Mouse (Mus musculus) T-helper 17 cell (primary cell): ENCODE measurements around the gene Coq7.

Source experiments
- in situ Hi-C, 2 experiments: fragments of 300-600 bp; cut with MboI, MseI; formaldehyde crosslinking; loops; 1 replicate in 1 of 2; 2 replicates in 1 of 2; pipeline ENCODE4 v1.15.1; 2025; ENCODE audit warnings: high pct_unique_total_duplicates in 2 of 2

Coq7 gene

DNA sequence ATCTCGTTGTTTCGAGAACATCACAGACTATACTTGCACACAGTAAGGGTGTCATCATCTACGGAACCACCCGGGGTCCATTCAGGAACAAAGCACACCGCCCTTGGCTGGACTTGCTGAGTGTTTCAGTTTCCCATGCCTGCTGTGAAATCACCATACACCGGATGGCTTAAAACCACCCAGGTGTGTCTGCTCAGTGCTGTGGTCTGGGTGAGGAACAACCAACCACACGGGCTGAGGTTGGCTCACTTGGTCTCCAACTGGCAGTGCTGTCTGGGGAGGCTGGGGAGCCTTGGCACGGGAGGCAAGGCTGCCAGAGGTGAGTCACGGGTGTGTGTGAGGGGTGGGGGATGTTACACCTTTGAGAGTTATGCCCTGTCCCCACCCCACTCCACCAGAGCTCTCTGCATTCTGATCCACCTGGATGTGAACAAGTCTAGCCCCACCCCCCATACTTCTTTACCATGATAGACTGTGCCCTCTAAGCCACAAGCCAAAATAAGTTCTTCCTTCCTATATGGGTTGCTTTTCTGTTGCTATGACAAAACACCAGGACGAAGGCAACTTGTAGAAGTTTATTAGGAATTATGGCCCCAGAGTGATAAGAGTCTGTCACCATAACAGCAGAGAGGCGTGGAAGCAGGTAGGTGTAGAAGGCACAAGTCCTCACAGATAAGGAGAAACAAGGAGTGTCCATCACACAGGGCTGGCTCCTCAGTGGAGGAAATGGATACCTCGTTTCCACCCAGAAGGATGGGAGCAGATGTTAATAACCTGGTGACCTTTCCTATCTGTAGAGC lies 34.0 kb downstream of the Coq7 start:
- in situ Hi-C loops = no loop called here

GRCm38 (mm10) chr7:118494892-118495579 lies 38.1 kb downstream of the Coq7 start:
- in situ Hi-C loops = no loop called here

DNA sequence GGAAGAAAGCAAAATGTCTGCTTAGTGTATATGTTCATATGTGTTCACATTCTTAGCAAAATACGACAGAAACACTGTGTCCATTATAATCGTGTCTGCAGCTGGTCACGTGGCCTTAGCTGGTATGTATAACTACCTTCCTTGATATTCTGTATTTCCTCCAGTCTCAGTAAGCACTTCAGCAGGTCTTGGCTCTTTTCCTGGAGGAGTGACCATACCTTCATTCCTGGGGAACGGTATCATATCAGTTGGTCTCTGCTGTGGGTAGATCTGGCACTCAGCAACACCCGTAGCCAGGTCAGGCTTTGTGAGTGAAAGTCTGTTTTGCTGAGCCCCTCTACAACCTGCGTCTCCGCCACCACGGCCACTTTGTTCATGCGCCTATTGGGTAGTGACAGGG lies 39.3 kb downstream of the Coq7 start:
- in situ Hi-C loops = no loop called here

GRCm38 (mm10) chr7:118491431-118492147 lies 41.6 kb downstream of the Coq7 start, which contains the start of gene Itpripl2:
Gene Itpripl2, minus strand, starts transcription at chr7:118491975.
- in situ Hi-C loops = no loop called here

GRCm38 (mm10) chr7:118490666-118491430 lies 42.3 kb downstream of the Coq7 start:
- in situ Hi-C loops = no loop called here

- in situ Hi-C loops = no loop called here
Measured at GRCm38 (mm10) chr7:118489706-118490665, 43.2 kb downstream of the Coq7 start.

DNA sequence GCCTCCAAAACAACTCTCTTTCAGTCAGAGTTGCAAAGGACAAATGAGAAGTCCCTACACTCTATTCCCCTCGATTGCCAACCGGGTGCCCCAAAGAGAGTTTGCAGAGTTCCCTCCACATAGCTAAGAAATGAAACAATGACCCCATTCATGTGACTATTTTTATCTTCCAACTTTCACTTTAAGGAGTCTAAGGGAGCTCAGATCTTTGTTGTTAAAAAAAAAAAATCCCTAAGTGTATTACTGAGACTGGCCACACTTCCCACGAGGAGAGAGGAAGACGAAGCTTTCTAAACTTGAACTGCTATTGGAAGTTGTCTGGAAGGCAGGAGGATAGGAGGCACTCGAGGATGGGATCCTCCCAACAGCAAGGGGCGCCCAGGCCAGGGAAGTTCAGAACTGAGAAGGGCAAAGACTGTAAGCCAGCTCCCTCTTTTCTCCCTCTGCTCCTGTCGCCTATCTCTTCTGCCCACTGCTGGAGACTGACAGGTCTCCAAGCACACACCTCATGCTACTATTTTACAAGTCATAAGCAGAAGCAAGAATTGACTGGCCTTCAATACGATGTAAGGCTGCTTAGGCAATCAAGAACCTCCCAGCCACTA lies 45.0 kb downstream of the Coq7 start:
- in situ Hi-C loops = no loop called here

DNA sequence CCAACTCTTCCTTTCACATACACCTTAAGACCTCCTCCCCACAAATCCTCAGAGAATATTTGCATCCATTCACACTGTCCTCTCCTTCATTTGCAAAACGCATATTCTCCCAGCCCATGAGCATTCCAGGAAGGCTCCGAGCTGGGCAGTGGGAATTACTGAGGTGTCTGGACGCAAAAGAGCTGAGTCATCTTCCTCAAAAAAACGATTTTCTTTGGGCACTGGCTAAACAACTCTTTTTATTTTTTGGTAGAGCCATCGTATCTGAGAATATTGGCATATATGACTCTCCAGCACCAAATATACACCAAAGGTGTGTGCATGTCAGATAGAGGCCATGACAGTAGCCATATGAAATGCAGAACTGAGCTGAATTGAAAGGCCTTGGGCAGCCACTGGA lies 46.2 kb downstream of the Coq7 start:
- in situ Hi-C loops = no loop called here

- in situ Hi-C loops = no loop called here
Measured at GRCm38 (mm10) chr7:118483996-118484395, 49.2 kb downstream of the Coq7 start.

GRCm38 (mm10) chr7:118482001-118482400 lies 51.2 kb downstream of the Coq7 start:
- in situ Hi-C loops = no loop called here

DNA sequence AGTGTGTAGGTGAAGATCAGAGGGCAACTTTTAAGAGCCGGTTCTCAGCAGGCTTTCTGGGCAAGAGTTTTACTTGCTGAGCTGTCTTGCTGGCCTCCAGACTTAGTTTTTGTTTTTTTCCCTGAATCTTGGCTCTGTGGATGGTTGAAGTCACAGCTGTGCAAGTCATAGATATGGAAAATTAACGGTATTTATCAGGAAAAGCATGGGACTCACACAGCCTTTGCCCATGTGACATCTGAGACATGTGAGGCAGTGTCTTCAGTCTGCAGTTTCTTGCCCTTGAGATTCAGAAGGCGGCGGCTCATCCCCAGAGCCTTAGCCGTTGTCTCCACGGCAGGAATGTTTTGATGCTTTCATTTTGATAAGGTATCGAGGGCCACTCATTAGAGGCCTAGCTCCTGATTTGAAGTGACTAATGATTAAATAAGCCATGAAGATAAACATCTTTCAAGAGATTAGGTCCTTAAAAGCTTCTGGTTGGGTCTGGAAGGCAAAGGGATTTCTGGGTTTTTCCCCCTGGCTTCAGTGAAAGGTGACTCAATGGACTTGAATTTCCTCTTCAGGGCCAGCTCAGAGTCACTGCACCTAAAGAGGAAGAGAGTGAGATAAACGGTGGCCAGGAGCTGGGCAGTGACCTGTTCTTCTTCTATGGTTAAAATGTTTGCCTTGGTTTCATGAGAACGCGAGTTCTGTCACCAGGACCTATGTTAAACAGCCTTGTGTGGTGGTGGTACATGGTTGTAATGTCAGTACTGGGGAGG lies 51.9 kb downstream of the Coq7 start:
- in situ Hi-C loops = no loop called here

- in situ Hi-C loops = no loop called here
Measured at GRCm38 (mm10) chr7:118480160-118480709, 52.9 kb downstream of the Coq7 start.

DNA sequence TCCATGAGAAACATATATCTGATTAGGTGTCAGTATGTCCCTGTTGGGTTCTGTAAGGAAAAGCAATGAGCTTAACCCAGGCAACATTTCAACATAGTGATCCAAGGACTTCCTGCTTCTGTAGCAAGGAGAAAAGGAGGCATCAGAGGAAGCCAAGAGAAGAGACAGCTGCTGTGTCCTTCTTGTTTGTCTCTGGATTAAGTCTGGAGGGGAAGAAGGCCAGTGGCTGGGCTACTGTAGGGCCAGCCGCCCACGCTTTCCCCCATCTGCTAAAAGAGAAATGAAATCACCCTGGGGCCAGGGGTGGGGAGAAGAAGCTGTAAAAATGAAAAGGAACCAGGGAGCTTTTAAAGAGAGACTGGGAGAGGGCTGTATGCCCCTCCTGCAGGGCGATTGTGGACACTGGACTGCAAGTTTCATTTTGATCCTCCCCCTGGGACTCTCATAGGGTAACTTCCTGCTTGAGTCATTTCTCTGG lies 54.3 kb downstream of the Coq7 start:
- in situ Hi-C loops = no loop called here

GRCm38 (mm10) chr7:118476428-118476827 lies 56.7 kb downstream of the Coq7 start:
- in situ Hi-C loops = no loop called here

- in situ Hi-C loops = no loop called here
Measured at GRCm38 (mm10) chr7:118475008-118475705, 58.0 kb downstream of the Coq7 start.

GRCm38 (mm10) chr7:118472886-118473285 lies 60.3 kb downstream of the Coq7 start:
- in situ Hi-C loops = no loop called here

GRCm38 (mm10) chr7:118468060-118468459 lies 65.1 kb downstream of the Coq7 start:
- in situ Hi-C loops = no loop called here

GRCm38 (mm10) chr7:118464432-118464831 lies 68.7 kb downstream of the Coq7 start:
- in situ Hi-C loops = no loop called here
